8 mouse cellular contexts compared by ENCODE assay signal in genomic region chr3:97609845-97610410, GRCm38 (mm10). TPM values are rescaled to one million over a fixed set of nuclear protein-coding genes. Genes with fewer than 3 reads are reported as not detected.
DNase-seq lines count a peak whose midpoint lies in the region; ATAC-seq and TF ChIP-seq lines count a peak whose summit lies in the region.

Chd1l (minus strand) TSS chr3:97610203.

- TF ChIP-seq EP300 in ES-Bruce4 (IDR thresholded peaks at IDR 0.05; ENCODE audit: insufficient read depth, low read depth, low read length) = no peak
- no peak for TF ChIP-seq EP300 in heart, postnatal 0 days (IDR thresholded peaks at IDR 0.05; ENCODE audit: low read depth)

- no peaks in the 10 kb centered on the region for H3K9me3 ChIP-seq in ES-Bruce4 (replicated peaks; ENCODE audit: control insufficient read depth, insufficient read depth, low read length, poor library complexity, severe bottlenecking)
- H3K9me3 ChIP-seq in forebrain, embryonic 12.5 days = no peaks in the 10 kb centered on the region
- no peaks in the 10 kb centered on the region for H3K9me3 ChIP-seq in heart, postnatal 0 days (replicated peaks; ENCODE audit: control insufficient read depth, low read length)
- H3K9me3 ChIP-seq in liver, embryonic 15.5 days (replicated peaks) = no peaks in the 10 kb centered on the region
- no peaks in the 10 kb centered on the region for H3K9me3 ChIP-seq in neural tube, embryonic 11.5 days (ENCODE audit: control insufficient read depth, low read length)
- H3K9me3 ChIP-seq in stomach, embryonic 16.5 days (replicated peaks; ENCODE audit: control insufficient read depth, low read length) = no peaks in the 10 kb centered on the region

- H3K27me3 ChIP-seq in ES-Bruce4 (ENCODE audit: control insufficient read depth, insufficient read depth, low read length, poor library complexity, severe bottlenecking) = no peaks in the 10 kb centered on the region
- 0 out of 2 replicates have a peak, but pooled peaks cover 4% of the 10 kb centered on the region for H3K27me3 ChIP-seq in forebrain, embryonic 12.5 days
- no peaks in the 10 kb centered on the region for H3K27me3 ChIP-seq in heart, postnatal 0 days (ENCODE audit: control insufficient read depth, insufficient read depth, low read length)
- H3K27me3 ChIP-seq in liver, embryonic 15.5 days = no peaks in the 10 kb centered on the region
- no peaks in the 10 kb centered on the region for H3K27me3 ChIP-seq in neural tube, embryonic 11.5 days (ENCODE audit: control insufficient read depth, insufficient read depth, low read length)
- H3K27me3 ChIP-seq in stomach, embryonic 16.5 days (ENCODE audit: control insufficient read depth, insufficient read depth, low read length) = no peaks in the 10 kb centered on the region

- H3K4me3 ChIP-seq in ES-Bruce4 (ENCODE audit: low read depth, low read length) = peak within 1 kb of the TSS; percentile 92
- peak within 1 kb of the TSS; percentile 86 for H3K4me3 ChIP-seq in forebrain, embryonic 12.5 days (replicated peaks)
- peak within 1 kb of the TSS; percentile 85 for H3K4me3 ChIP-seq in heart, postnatal 0 days (ENCODE audit: low read depth, low read length)
- H3K4me3 ChIP-seq in liver, embryonic 15.5 days (replicated peaks) = peak within 1 kb of the TSS; percentile 93
- H3K4me3 ChIP-seq in neural tube, embryonic 11.5 days (ENCODE audit: low read depth, low read length) = peak within 1 kb of the TSS; percentile 81
- peak within 1 kb of the TSS; percentile 76 for H3K4me3 ChIP-seq in stomach, embryonic 16.5 days (replicated peaks; ENCODE audit: low read length)

- peak; percentile 85 for DNase-seq in c-Kit-positive CD71-positive TER-119-positive erythroid progenitor cells, embryonic 14.5 days (ENCODE audit: low spot score)
- DNase-seq in heart, postnatal 0 days (ENCODE audit: low spot score) = peak; percentile 92
- peak; percentile 90 to 96 for DNase-seq in kidney, postnatal 36 days
- peak; percentile 95 for DNase-seq in neural tube, embryonic 11.5 days (ENCODE audit: low spot score)

- ATAC-seq in forebrain, embryonic 12.5 days (ENCODE audit: low FRiP score) = peak; percentile 96
- peak; percentile 93 for ATAC-seq in heart, postnatal 0 days (ENCODE audit: insufficient read depth, low read depth)
- ATAC-seq in liver, embryonic 15.5 days (ENCODE audit: insufficient read depth) = peak; percentile 92
- ATAC-seq in neural tube, embryonic 11.5 days (ENCODE audit: insufficient read depth, low FRiP score, low TSS enrichment) = peak; percentile 91
- peak; percentile 92 for ATAC-seq in stomach, embryonic 16.5 days (ENCODE audit: insufficient read depth, low FRiP score)

- TF ChIP-seq POLR2A in ES-Bruce4 (IDR thresholded peaks at IDR 0.05; ENCODE audit: insufficient read depth, low read length) = peak; percentile 44

- WGBS in forebrain, embryonic 12.5 days = under 1% methylated on average over 56 of the region's 56 CpGs
- under 1% methylated on average over 53 of the region's 56 CpGs for WGBS in heart, postnatal 0 days
- WGBS in liver, embryonic 15.5 days (ENCODE audit: insufficient replicate concordance) = under 1% methylated on average over 56 of the region's 56 CpGs
- under 1% methylated on average over 47 of the region's 56 CpGs for WGBS in neural tube, embryonic 11.5 days
- WGBS in stomach, embryonic 16.5 days = under 1% methylated on average over 56 of the region's 56 CpGs

- no peaks in the 10 kb centered on the region for H3K36me3 ChIP-seq in ES-Bruce4 (ENCODE audit: control insufficient read depth, insufficient read depth, low read length, poor library complexity, severe bottlenecking)
- no peaks in the 10 kb centered on the region for H3K36me3 ChIP-seq in forebrain, embryonic 12.5 days (replicated peaks)
- H3K36me3 ChIP-seq in heart, postnatal 0 days (replicated peaks; ENCODE audit: control insufficient read depth, insufficient read depth, low read length) = no peaks in the 10 kb centered on the region
- H3K36me3 ChIP-seq in liver, embryonic 15.5 days (replicated peaks) = no peaks in the 10 kb centered on the region
- no peaks in the 10 kb centered on the region for H3K36me3 ChIP-seq in neural tube, embryonic 11.5 days (ENCODE audit: control insufficient read depth, insufficient read depth, low read length)
- no peaks in the 10 kb centered on the region for H3K36me3 ChIP-seq in stomach, embryonic 16.5 days (ENCODE audit: control insufficient read depth, insufficient read depth, low read length)

- H3K4me1 ChIP-seq in ES-Bruce4 (ENCODE audit: control insufficient read depth, insufficient read depth, low read length) = no peaks in the 10 kb centered on the region
- H3K4me1 ChIP-seq in forebrain, embryonic 12.5 days = peaks cover 7% of the 10 kb centered on the region
- H3K4me1 ChIP-seq in heart, postnatal 0 days (ENCODE audit: control insufficient read depth, insufficient read depth) = peaks cover 3% of the 10 kb centered on the region; the same call in 1 of the 2 replicates
- peaks cover 24% of the 10 kb centered on the region for H3K4me1 ChIP-seq in liver, embryonic 15.5 days (replicated peaks)
- H3K4me1 ChIP-seq in neural tube, embryonic 11.5 days (ENCODE audit: control insufficient read depth, insufficient read depth, low read length) = no peaks in the 10 kb centered on the region
- H3K4me1 ChIP-seq in stomach, embryonic 16.5 days (ENCODE audit: control insufficient read depth, insufficient read depth, low read length) = peaks cover 3% of the 10 kb centered on the region

- peak within 1 kb of the TSS; percentile 32 for H3K27ac ChIP-seq in ES-Bruce4 (ENCODE audit: insufficient read depth, low read length)
- peak within 1 kb of the TSS; percentile 93 for H3K27ac ChIP-seq in forebrain, embryonic 12.5 days
- H3K27ac ChIP-seq in heart, postnatal 0 days (ENCODE audit: low read depth) = peak within 1 kb of the TSS; percentile 87
- H3K27ac ChIP-seq in liver, embryonic 15.5 days (replicated peaks) = peak within 1 kb of the TSS; percentile 85
- peak within 1 kb of the TSS; percentile 76; the same call in 1 of the 2 replicates for H3K27ac ChIP-seq in neural tube, embryonic 11.5 days (ENCODE audit: low read depth, low read length)
- H3K27ac ChIP-seq in stomach, embryonic 16.5 days (ENCODE audit: low read length) = peak within 1 kb of the TSS; percentile 90

- TF ChIP-seq CTCF in ES-Bruce4 (IDR thresholded peaks at IDR 0.05; ENCODE audit: low read depth, low read length) = peak; percentile 86
- peak; percentile 88 for TF ChIP-seq CTCF in heart, postnatal 0 days (IDR thresholded peaks at IDR 0.05; ENCODE audit: low read depth)

- H3K4me2 ChIP-seq in forebrain, embryonic 12.5 days = peak within 1 kb of the TSS; percentile 62
- peak within 1 kb of the TSS; percentile 92 for H3K4me2 ChIP-seq in heart, postnatal 0 days (ENCODE audit: low read depth, low read length)
- peak within 1 kb of the TSS; percentile 93 for H3K4me2 ChIP-seq in liver, embryonic 15.5 days
- H3K4me2 ChIP-seq in neural tube, embryonic 11.5 days (ENCODE audit: low read depth) = peak within 1 kb of the TSS; percentile 63
- H3K4me2 ChIP-seq in stomach, embryonic 16.5 days (ENCODE audit: low read depth, low read length) = peak within 1 kb of the TSS; percentile 69

- H3K9ac ChIP-seq in ES-Bruce4 (ENCODE audit: low read depth, poor library complexity, severe bottlenecking) = peak within 1 kb of the TSS; percentile 76
- peak within 1 kb of the TSS; percentile 81 for H3K9ac ChIP-seq in forebrain, embryonic 12.5 days
- H3K9ac ChIP-seq in heart, postnatal 0 days (replicated peaks; ENCODE audit: low read depth, low read length) = peak within 1 kb of the TSS; percentile 74
- peak within 1 kb of the TSS; percentile 87 for H3K9ac ChIP-seq in liver, embryonic 15.5 days
- H3K9ac ChIP-seq in neural tube, embryonic 11.5 days (ENCODE audit: low read length) = peak within 1 kb of the TSS; percentile 86
- peak within 1 kb of the TSS; percentile 89 for H3K9ac ChIP-seq in stomach, embryonic 16.5 days (ENCODE audit: low read length)

RNA-seq across cellular contexts. Expression of gene Chd1l, which starts in this region (rescaled TPM):
- polyA plus RNA-seq in ES-Bruce4 (2011; ENCODE audit: insufficient read depth, insufficient read length, low read depth, missing spikeins) = 21.9 and 23.7 TPM in 2 replicates
- 17.2 and 19.3 TPM in 2 replicates for polyA plus RNA-seq in forebrain, embryonic 12.5 days (2016; fragmentation: Nextera tagmentation; extraction: Ambion mirVana)
- total RNA-seq in heart, postnatal 0 days (2014; rRNA removed; ENCODE audit: low replicate concordance) = 7.6 and 13.0 TPM in 2 replicates
- polyA plus RNA-seq in heart, postnatal 0 days (2015; fragmentation: Nextera tagmentation; extraction: Ambion mirVana) = 10.6 and 11.9 TPM in 2 replicates
- polyA plus RNA-seq in liver, embryonic 15.5 days (2015; fragmentation: Nextera tagmentation; extraction: Ambion mirVana) = 8.9 and 10.2 TPM in 2 replicates
- polyA plus RNA-seq in neural tube, embryonic 11.5 days (2014; fragmentation: Nextera tagmentation; extraction: Ambion mirVana) = 17.6 and 18.6 TPM in 2 replicates
- 15.8 and 16.2 TPM in 2 replicates for polyA plus RNA-seq in stomach, embryonic 16.5 days (2015; fragmentation: Nextera tagmentation; extraction: Ambion mirVana)

Comparison
In these comparisons a context has a peak if more than half of its experiments do, and no peak if none do; other contexts are left out.
1. Peak in every context shown above with its lines: DNase-seq, ATAC-seq, H3K4me3 ChIP-seq and H3K27ac ChIP-seq.
2. H3K27ac ChIP-seq: peak in every context shown above with its lines; median percentile 93 in forebrain, embryonic 12.5 days; 90 in stomach, embryonic 16.5 days; 87 in heart, postnatal 0 days; 85 in liver, embryonic 15.5 days; 76 in neural tube, embryonic 11.5 days; 32 in ES-Bruce4.